Mouse (Mus musculus) E14TG2a.4 (cell line): ENCODE measurements around the gene Etnk1.
A peak's percentile ranks its signal among the peaks of the same experiment; 100 is the strongest.

Experiments
- CTCF ChIP-seq: conservative IDR thresholded peaks from 2 replicates; pipeline ENCODE4 v1.5.1; 2014; ENCODE audit warnings: low read length
- NANOG ChIP-seq: IDR thresholded peaks from 2 replicates; pipeline ENCODE4 v1.6.1; 2014; ENCODE audit warnings: borderline replicate concordance, low read length, mixed read lengths
- POU5F1 ChIP-seq: IDR thresholded peaks from 2 replicates; pipeline ENCODE4 v1.6.1; 2014; ENCODE audit warnings: low read length, borderline replicate concordance

DNA sequence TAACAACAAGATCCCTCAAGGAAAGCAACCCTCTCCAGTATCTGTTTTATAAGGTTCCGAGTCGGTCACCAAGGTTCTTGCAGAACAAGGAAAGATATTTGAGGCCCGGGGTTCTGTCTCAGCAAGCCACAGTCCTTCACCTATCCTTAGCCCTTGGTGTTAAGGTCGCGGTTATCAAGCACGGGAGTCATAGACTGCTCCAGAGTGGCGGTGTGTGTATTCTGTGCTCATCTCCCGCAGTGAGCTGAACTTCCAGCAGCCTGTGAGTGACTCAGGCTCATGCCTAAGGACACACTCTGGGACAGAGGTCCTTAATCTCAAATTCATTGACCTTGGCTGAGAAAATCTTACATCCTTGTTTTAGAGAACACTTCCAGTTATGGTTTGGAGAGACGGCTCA is 26.1 kb upstream of the Etnk1 start:
- TF ChIP-seq CTCF (no peak), POU5F1 (no peak), NANOG (peak; percentile 46; the same call in 1 of the 2 replicates)
